Mouse (Mus musculus): ENCODE measurements at regions not wholly inside any gene's neighbourhood (a gene's known extent, or its start where the extent isn't known, plus 50 kb on each side); places are given as distances from the start of the nearest gene placed in this dataset.

- DNase-seq (ENCODE audit: low spot score) = no peak
Observed at GRCm38 (mm10) chr3:146337429-146337828, 67.0 kb upstream of the Ssx2ip start.

- DNase-seq (ENCODE audit: low spot score) = no peak
Observed at GRCm38 (mm10) chr3:146337861-146338281, 66.6 kb upstream of the Ssx2ip start.

GRCm38 (mm10) chr3:146338445-146338844 is 66.0 kb upstream of the Ssx2ip start:
- DNase-seq (ENCODE audit: low spot score) = no peak

- no peak for DNase-seq (ENCODE audit: low spot score)
Observed at GRCm38 (mm10) chr3:146340316-146341055, 64.0 kb upstream of the Ssx2ip start.

GRCm38 (mm10) chr3:146341652-146342340 is 62.6 kb upstream of the Ssx2ip start:
- DNase-seq (ENCODE audit: low spot score) = no peak

- DNase-seq (ENCODE audit: low spot score) = no peak
Observed at GRCm38 (mm10) chr3:146342727-146343126, 61.7 kb upstream of the Ssx2ip start.

GRCm38 (mm10) chr3:146343649-146344401 is 60.6 kb upstream of the Ssx2ip start:
- DNase-seq (ENCODE audit: low spot score) = peak; percentile 63

- no peak for DNase-seq (ENCODE audit: low spot score)
Observed at GRCm38 (mm10) chr3:146344402-146345025, 59.9 kb upstream of the Ssx2ip start.

- DNase-seq (ENCODE audit: low spot score) = peak; percentile 73
Observed at GRCm38 (mm10) chr3:146345308-146345780, 59.1 kb upstream of the Ssx2ip start.

- no peak for DNase-seq (ENCODE audit: low spot score)
Observed at GRCm38 (mm10) chr3:146345946-146346345, 58.5 kb upstream of the Ssx2ip start.

- no peak for DNase-seq (ENCODE audit: low spot score)
Observed at GRCm38 (mm10) chr3:146347311-146347710, 57.1 kb upstream of the Ssx2ip start.

- DNase-seq (ENCODE audit: low spot score) = no peak
Observed at GRCm38 (mm10) chr3:146348921-146349320, 55.5 kb upstream of the Ssx2ip start.

GRCm38 (mm10) chr3:146349393-146349792 is 55.0 kb upstream of the Ssx2ip start:
- no peak for DNase-seq (ENCODE audit: low spot score)

GRCm38 (mm10) chr3:146350126-146350525 is 54.3 kb upstream of the Ssx2ip start:
- DNase-seq (ENCODE audit: low spot score) = no peak

- DNase-seq (ENCODE audit: low spot score) = no peak
Observed at GRCm38 (mm10) chr3:146351468-146351867, 53.0 kb upstream of the Ssx2ip start.

GRCm38 (mm10) chr3:146352187-146352586 is 52.3 kb upstream of the Ssx2ip start:
- peak; percentile 29 for DNase-seq (ENCODE audit: low spot score)

- no peak for DNase-seq (ENCODE audit: low spot score)
Observed at GRCm38 (mm10) chr3:146353961-146354360, 50.5 kb upstream of the Ssx2ip start.
